Mouse (Mus musculus) macrophage (primary cell): ENCODE data around the gene Msgn1. TPM values are rescaled to one million over a fixed set of nuclear protein-coding genes. Genes with fewer than 3 reads are reported as not detected.

Source experiments
- H3K27ac ChIP-seq: fragments of 350-480 bp; formaldehyde crosslinking; 2 replicates; pipeline ENCODE4 v1.9.0; 2021
- H3K36me3 ChIP-seq: fragments of 350-480 bp; formaldehyde crosslinking; 2 replicates; pipeline ENCODE4 v1.9.0; 2021; ENCODE audit errors: inconsistent target
- H3K4me3 ChIP-seq: fragments of 350-480 bp; formaldehyde crosslinking; 2 replicates; pipeline ENCODE4 v1.9.0; 2021; ENCODE audit errors: inconsistent target
- H3K79me2 ChIP-seq: fragments of 350-480 bp; formaldehyde crosslinking; 2 replicates; pipeline ENCODE4 v1.9.0; 2021; ENCODE audit errors: inconsistent target
- WGBS: methylation state at CpG from one replicate; pipeline ENCODE4 v1.1.7; 2026; ENCODE audit warnings: inconsistent platforms; ENCODE audit not compliant: missing documents; 5-methylcytosine and 5-hydroxymethylcytosine counted together
- polyA plus RNA-seq: library from polyadenylated mRNA; stranded (reverse); fragments of 250-400 nt; gene quantifications from 3 replicates; pipeline ENCODE4 v1.2.4, GENCODE M21; 2018; ENCODE audit warnings: inconsistent platforms

Gene Msgn1
- polyA plus RNA-seq, 1 experiment from 2014 or later, result not detected

DNA sequence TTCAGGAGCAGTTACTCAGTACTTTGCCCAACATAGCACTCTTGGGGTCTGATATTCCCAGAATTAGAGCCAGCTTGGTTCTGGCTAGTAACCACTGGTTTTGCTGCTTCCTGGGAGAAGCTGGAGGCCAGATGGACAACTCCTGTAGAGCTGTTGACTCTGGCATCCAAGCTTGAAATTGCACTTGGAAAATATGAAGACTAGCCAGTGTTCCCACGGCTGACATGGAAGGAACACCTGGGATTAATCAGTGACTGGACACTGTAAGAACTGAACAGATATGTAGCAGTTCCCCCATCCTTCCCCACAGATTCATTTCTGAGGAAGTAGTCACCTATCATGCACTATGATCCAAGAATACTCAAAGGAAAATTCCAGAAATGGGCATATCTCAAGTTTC lies 4.1 kb upstream of the Msgn1 start:
- 100% methylated on average over 1 of the region's 1 CpGs for WGBS
- H3K79me2 ChIP-seq, result no peaks in the 10 kb centered on the region
- no peaks in the 10 kb centered on the region for H3K36me3 ChIP-seq
- no peak overlapping the region for H3K27ac ChIP-seq
- no peak overlapping the region for H3K4me3 ChIP-seq

DNA sequence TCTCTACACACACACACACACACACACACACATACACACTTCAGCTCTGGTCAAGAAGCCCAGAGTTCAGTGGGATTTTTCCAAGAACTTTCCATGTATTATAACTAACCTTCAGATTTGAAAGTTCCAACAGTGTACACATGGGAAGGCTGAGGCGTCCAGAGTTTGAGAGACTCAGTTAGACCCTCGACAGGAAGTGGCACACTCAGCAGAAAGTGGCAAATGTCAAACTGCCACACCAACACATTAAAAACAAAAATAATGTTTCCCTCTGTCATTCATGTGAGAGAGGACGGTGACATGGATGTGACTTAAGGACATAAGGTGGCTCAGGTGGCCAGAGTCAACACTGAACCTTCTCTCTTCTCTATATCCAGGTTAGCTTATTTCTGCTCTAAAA lies 1.6 kb upstream of the Msgn1 start:
- H3K27ac ChIP-seq, result no peak overlapping the region
- no peaks in the 10 kb centered on the region for H3K79me2 ChIP-seq
- no peaks in the 10 kb centered on the region for H3K36me3 ChIP-seq
- H3K4me3 ChIP-seq, result no peak overlapping the region
- WGBS, result 17% methylated on average over 3 of the region's 3 CpGs

DNA sequence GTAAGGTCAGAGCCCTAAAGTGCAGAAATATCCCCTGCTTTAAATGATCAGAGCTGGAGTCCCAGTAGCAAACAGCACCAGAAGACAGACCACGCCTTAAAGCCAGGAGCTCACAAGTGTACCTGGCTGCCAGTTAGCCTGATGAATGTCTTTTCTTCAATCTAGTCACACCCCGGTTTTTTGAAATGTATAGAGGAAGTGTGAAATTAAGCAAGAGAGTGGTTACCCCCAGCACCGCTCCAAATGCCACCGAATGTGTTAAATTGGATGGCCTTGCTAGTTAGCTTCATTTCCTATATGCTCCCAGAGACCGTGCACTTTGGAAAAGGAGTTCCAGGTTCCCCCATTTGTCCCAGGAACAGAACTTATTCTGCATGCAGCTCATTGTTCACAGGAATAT lies 864 bp upstream of the Msgn1 start:
- no peaks in the 10 kb centered on the region for H3K36me3 ChIP-seq
- H3K79me2 ChIP-seq, result no peaks in the 10 kb centered on the region
- H3K27ac ChIP-seq, result no peak overlapping the region
- H3K4me3 ChIP-seq, result no peak overlapping the region
- 13% methylated on average over 5 of the region's 5 CpGs for WGBS

DNA sequence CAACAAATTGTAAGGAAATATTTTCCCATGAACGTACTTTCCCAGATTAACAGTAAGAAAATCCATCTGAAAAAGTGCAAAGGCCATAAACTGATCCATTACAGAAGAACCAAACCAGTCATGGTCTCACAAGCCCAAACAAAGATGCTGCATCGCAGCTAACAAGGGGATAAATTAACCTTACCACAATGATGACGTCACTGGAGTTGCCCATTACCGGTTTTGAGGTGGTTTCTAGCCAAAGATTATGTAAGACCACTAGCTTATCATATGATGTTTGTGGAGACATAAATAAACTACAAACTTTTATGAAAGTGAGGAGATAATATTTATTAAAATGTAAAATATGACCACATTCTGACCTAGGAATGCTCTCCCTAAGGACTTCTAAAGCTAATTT lies 2.5 kb downstream of the Msgn1 start:
- H3K79me2 ChIP-seq, result no peaks in the 10 kb centered on the region
- no peak overlapping the region for H3K27ac ChIP-seq
- 35% methylated on average over 4 of the region's 4 CpGs for WGBS
- H3K36me3 ChIP-seq, result no peaks in the 10 kb centered on the region
- no peak overlapping the region for H3K4me3 ChIP-seq

DNA sequence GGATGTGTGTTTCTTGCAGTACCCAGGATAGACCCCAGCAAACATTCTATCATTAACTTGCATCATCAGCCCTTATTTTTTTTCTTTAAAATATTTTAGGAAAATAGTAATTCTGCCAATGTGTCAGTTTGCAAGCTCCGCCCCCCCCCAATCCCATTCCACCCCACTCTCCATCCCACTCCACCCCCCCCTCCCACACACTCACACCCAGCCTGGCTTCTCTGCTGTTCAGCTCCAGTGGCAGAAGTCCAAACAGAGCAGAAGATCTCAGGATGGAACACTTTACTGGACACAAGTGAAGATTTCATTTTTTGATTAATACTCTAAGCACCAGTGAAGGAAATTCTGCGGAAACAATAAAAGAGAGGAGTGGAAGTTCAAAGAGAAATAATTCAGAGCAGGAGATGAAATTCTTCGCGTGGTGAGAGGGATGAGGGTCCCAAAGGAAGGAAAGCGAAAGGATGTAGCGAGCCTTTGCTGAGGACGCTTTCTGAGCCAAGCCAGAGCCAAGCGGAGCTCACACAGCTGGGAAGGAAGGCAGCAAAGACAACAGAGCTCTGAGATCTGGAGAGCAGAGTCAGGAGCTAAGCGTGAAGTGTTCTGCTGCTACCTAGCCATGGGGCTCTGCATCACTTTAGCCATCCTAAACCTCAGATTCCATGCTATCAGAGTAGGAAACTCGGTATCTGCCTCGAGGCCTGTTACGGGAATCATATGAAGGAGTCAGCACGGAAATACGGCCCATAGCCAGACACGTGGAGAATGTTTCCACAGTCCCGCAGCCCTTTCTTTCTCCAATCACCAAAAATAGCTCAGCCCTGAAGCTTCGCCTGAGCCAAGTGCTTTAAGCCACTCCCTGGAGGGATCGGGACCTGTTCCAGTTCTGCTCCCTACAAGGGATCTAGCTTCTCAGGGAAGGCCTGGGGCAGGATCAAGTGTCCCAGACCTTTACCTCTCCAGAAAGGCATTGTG lies 4.8 kb downstream of the Msgn1 start:
- 89% methylated on average over 18 of the region's 18 CpGs for WGBS

DNA sequence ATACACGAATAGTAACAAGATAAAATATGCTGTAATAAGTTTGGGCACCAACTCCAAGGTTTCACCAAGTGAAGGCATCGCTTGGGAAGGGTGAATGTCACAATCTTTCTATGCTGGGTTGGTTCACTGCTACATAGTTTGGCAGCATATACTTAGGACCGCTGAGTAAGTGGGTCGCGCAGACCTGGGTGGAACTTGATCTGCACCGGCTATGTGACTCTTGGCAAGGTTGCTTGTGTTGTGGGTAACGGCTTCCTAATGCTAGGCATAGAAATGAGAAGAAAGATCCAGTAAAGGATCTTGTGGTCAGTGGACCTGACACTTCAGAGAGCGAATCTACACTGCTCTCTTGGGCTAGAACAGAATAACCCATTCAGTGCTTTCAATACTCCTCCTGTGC lies 6.3 kb downstream of the Msgn1 start:
- Histone ChIP-seq H3K27ac (no peak overlapping the region), H3K4me3 (no peak overlapping the region), H3K79me2 (no peaks in the 10 kb centered on the region), H3K36me3 (no peaks in the 10 kb centered on the region)
- 47% methylated on average over 8 of the region's 8 CpGs for WGBS

More for the DNA sequence above, 4.8 kb downstream of the Msgn1 start:
- no peaks in the 10 kb centered on the region for H3K79me2 ChIP-seq
- no peak overlapping the region for H3K4me3 ChIP-seq
- no peak overlapping the region for H3K27ac ChIP-seq
- H3K36me3 ChIP-seq, result no peaks in the 10 kb centered on the region

DNA sequence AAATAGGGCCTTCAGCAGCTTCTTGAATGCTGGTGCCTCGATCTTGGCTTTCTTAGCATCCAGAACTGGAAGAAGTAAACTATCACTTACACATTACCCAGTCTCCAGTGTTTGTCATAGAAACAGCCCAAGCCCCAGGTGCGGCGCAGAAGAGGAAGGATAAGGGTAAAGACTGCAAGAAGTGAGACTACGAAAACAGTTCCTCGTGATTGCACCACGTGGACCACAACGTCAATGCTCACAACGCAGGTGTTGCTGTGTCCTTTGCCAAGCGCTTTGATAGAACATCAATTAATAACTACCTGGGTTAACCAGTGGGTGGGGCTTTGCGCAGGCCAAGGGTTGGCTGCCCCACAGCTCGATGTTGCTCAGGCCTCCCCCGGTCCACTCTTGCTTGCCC lies 8.1 kb downstream of the Msgn1 start:
- WGBS, result 63% methylated on average over 12 of the region's 12 CpGs

DNA sequence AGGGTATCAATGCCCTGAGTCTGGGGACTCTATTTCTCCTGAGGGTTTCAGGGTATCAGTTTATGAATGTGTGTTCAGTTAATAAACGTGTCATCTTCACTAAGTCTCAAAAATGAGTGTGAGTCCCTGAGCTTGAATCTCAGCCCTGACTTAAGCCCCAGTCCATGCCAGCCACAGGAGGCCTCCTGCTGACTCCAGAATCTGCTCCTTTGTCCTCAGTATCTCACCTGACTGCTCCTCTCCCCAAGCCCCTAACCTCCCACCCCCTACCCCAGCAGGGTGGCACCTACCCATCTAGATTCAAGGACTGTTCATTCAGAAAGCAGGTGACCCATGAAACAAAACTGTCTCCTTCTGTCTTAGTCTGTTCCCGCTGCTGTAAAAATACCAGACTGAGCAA lies 10.2 kb downstream of the Msgn1 start:
- 80% methylated on average over 2 of the region's 2 CpGs for WGBS
- H3K27ac ChIP-seq, result no peak overlapping the region
- no peaks in the 10 kb centered on the region for H3K79me2 ChIP-seq

More for the DNA sequence above, 8.1 kb downstream of the Msgn1 start:
- H3K4me3 ChIP-seq, result no peak overlapping the region
- H3K36me3 ChIP-seq, result no peaks in the 10 kb centered on the region
- no peak overlapping the region for H3K27ac ChIP-seq
- H3K79me2 ChIP-seq, result no peaks in the 10 kb centered on the region

DNA sequence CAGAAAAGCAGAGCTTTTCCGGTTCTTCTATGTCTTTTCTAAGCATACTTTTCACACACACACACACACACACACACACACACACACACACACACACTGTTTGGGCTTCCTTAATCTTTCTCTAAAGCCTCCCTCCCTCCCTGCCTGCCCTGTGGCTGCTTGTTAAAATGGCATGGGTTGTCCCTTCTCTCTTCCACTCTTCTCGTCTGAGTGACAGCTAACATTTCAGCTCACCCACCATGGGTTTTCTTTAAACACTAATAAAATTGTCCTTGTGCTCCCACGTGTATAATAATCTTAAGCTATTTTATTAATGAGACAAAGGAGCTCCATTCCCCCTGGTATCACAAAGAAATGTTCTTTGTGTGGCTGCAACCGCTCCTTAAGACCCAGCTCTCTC lies 10.7 kb downstream of the Msgn1 start:
- Histone ChIP-seq H3K27ac (no peak overlapping the region), H3K79me2 (no peaks in the 10 kb centered on the region), H3K36me3 (no peaks in the 10 kb centered on the region), H3K4me3 (no peak overlapping the region)
- WGBS, result 71% methylated on average over 4 of the region's 4 CpGs

More for the DNA sequence above, 10.2 kb downstream of the Msgn1 start:
- H3K4me3 ChIP-seq, result no peak overlapping the region
- no peaks in the 10 kb centered on the region for H3K36me3 ChIP-seq

DNA sequence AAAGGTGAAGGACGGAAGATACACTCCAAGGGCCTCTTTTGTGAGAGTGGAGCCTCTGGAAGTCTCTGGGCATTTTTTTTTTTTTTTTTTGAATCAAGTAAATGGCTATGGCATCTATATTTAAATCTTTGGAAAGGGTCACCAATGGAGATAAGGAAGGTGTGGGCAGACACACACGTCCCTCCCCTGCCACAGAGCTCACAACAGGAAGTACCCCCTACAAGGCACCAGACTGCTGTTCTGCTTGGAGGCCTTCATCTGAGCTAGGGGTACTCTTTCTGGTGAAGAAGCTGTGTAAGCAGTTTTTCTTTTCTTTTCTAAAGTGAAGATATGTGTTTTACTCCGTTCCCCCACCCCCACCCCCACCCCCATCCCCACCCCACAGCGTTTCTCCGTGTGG lies 11.9 kb downstream of the Msgn1 start:
- no peaks in the 10 kb centered on the region for H3K79me2 ChIP-seq
- 54% methylated on average over 2 of the region's 5 CpGs for WGBS
- no peak overlapping the region for H3K27ac ChIP-seq
- no peak overlapping the region for H3K4me3 ChIP-seq
- H3K36me3 ChIP-seq, result no peaks in the 10 kb centered on the region

DNA sequence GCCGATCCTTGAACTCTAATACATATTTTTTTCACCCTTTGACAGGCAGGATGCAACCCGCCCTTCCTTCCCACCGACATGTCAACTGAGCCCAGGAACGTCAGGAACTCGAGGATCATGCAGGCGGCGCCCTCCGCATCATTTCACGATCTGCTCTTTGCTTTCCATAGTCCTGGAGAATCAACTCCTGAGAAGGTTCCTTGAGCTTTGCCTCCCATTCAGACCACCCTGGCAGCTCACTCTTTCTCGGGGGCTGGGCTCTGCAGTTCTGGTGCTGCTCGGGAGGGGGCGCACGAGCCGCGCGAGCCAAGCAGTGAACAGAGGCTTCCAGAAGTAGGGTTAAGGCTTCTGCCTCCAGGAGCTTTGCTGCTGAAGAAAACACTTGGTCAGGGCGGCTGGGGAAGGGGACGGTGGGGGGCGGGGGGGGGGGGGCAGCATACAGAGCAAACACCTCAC lies 12.6 kb downstream of the Msgn1 start:
- H3K36me3 ChIP-seq, result no peaks in the 10 kb centered on the region
- no peak overlapping the region for H3K27ac ChIP-seq
- H3K79me2 ChIP-seq, result no peaks in the 10 kb centered on the region
- H3K4me3 ChIP-seq, result no peak overlapping the region
- 7% methylated on average over 19 of the region's 19 CpGs for WGBS

DNA sequence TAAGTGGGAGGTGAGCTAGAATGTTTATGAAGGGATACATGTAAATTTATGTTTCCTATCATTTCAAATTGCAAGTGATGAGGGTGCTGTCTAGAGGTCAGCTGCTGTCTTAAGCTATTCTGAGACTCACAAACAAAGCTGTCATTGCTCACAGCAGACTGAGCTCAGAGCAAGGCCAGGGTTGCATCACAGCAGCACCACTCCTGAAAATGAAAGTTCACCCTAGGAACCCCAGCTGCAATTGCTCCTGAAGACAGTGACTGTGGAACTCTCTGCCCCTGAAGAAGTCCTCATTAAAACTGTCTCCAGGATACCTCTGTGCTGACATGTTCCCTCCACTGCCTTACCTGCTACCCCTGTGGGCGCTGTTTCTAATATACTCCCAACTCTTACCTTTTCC lies 13.7 kb downstream of the Msgn1 start:
- Histone ChIP-seq H3K4me3 (no peak overlapping the region), H3K36me3 (no peaks in the 10 kb centered on the region), H3K79me2 (no peaks in the 10 kb centered on the region), H3K27ac (no peak overlapping the region)
- WGBS, result 86% methylated on average over 1 of the region's 1 CpGs

DNA sequence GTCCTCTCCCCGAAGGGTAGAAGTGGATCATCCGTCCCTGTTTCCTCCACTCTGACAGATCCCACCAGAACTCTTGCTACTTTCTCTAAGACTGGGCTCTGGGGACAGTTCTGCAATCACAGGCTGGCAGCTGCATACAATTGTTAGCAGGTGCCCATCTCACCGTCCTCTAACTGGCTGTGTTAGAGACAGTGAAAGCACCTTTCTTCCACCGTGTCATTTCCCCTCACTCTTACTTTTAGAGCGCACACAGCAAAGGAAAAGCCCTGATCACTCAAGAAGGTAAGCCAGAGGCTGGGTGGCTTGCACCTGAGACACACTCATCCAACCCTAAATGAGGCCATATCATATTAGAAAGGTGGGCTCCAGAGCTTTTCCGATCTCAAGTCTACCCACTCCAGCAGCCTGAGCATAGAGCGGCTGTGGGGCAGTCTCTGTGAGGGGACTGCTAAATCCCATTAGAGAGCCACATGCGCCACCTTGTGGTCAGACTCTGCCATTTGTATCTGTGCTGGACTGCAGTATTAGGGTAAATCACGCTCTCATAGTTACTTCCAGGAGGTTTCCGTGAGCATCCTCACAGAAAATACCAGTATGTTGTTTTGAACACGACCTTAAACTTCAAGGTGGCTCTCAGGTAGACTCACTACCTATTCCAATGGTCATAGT lies 30.2 kb downstream of the Msgn1 start:
- WGBS, result 17% methylated on average over 11 of the region's 11 CpGs
- Histone ChIP-seq H3K27ac (no peak overlapping the region), H3K4me3 (no peak overlapping the region)

DNA sequence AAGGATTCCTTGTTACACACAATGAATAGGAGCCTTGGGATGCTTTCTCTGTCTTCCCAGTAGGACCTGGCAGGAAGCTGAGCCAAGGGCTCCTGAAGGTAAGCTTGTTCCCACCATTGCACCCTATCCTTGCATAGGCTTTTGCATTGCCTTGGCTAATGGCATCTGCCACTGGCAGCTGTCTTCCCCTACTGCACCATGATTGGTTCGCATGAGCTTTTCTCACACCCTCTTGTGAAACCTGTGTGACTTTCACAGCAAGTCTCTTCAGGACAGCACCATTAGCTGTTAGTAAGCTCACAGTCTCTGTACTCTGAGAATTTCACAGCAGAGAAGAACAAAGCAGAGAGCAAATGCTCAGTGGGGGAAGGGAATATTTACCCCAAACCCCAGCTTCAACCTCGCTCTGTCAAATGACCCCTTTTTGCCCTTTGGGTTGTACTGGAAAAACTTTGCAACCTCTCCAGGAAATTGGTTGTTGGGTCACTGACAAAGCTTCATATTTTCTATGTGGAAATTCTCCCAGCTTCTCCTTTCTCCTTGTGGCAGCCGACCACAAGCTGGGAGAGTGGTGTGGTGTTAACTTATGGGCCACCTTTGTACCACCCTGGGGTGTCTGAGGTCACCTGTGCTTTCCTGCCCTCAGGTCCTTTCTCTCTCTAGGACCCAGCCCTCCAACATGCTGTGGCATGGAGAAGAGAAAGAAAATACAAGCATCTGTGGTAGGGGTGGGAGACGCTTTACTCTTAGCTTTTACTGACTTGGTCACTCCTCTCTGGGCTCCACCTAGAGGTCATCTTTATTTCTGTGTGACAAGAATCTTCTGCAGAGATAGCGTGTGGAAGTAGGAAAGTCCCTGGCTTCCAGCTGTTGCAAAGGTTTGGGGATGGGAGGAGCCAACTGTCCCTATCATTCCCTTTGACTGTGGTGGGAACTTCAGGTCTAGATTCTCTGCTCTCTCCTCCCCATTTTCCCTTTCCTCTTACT lies 31.1 kb downstream of the Msgn1 start:
- no peaks in the 10 kb centered on the region for H3K79me2 ChIP-seq
- no peak overlapping the region for H3K4me3 ChIP-seq
- WGBS, result 6% methylated on average over 5 of the region's 5 CpGs
- H3K36me3 ChIP-seq, result no peaks in the 10 kb centered on the region
- no peak overlapping the region for H3K27ac ChIP-seq

More for the DNA sequence above, 30.2 kb downstream of the Msgn1 start:
- Histone ChIP-seq H3K79me2 (no peaks in the 10 kb centered on the region), H3K36me3 (no peaks in the 10 kb centered on the region)
